Mouse (Mus musculus) kidney, postnatal 10 days (tissue): Measurements from ENCODE around the gene Hoxb4.

Experiments used
- DNase-seq: peaks from one replicate; pipeline ENCODE4 v3.0.0; 2021; ENCODE audit warnings: mixed read lengths

The Hoxb4 gene

GRCm38 (mm10) chr11:96338957-96339855 is 21.1 kb downstream of the Hoxb4 start:
- peak; percentile 30 for DNase-seq

- peak; percentile 78 for DNase-seq
Measured at GRCm38 (mm10) chr11:96340698-96341365, 22.8 kb downstream of the Hoxb4 start.

GRCm38 (mm10) chr11:96341701-96342575 is 23.9 kb downstream of the Hoxb4 start:
- DNase-seq, result peak; percentile 84

GRCm38 (mm10) chr11:96342576-96342930 is 24.5 kb downstream of the Hoxb4 start:
- DNase-seq, result no peak

- peak; percentile 29 for DNase-seq
Measured at GRCm38 (mm10) chr11:96343206-96343745, 25.2 kb downstream of the Hoxb4 start.

GRCm38 (mm10) chr11:96344061-96344877 is 26.2 kb downstream of the Hoxb4 start:
- DNase-seq, result peak; percentile 77

- DNase-seq, result no peak
Measured at GRCm38 (mm10) chr11:96344878-96345159, 26.8 kb downstream of the Hoxb4 start.

GRCm38 (mm10) chr11:96345220-96345892 is 27.3 kb downstream of the Hoxb4 start:
- DNase-seq, result peak; percentile 73

GRCm38 (mm10) chr11:96345893-96346806 is 28.1 kb downstream of the Hoxb4 start:
- peak; percentile 71 for DNase-seq

GRCm38 (mm10) chr11:96346916-96347520 is 29.0 kb downstream of the Hoxb4 start:
- DNase-seq, result no peak

- no peak for DNase-seq
Measured at GRCm38 (mm10) chr11:96347717-96348116, 29.6 kb downstream of the Hoxb4 start.

GRCm38 (mm10) chr11:96348141-96348928 is 30.3 kb downstream of the Hoxb4 start:
- peak; percentile 86 for DNase-seq

- DNase-seq, result no peak
Measured at GRCm38 (mm10) chr11:96348988-96349387, 30.9 kb downstream of the Hoxb4 start.

- DNase-seq, result peak; percentile 79
Measured at GRCm38 (mm10) chr11:96349491-96350340, 31.6 kb downstream of the Hoxb4 start.

- DNase-seq, result no peak
Measured at GRCm38 (mm10) chr11:96350341-96350624, 32.2 kb downstream of the Hoxb4 start, which contains the start of gene Hoxb2. Hoxb2 (plus strand) TSS chr11:96350525.

GRCm38 (mm10) chr11:96350791-96351190 is 32.7 kb downstream of the Hoxb4 start:
- DNase-seq, result no peak

GRCm38 (mm10) chr11:96351312-96351711 is 33.2 kb downstream of the Hoxb4 start:
- DNase-seq, result peak; percentile 68

- peak; percentile 83 for DNase-seq
Measured at GRCm38 (mm10) chr11:96351831-96352230, 33.8 kb downstream of the Hoxb4 start.
